Mouse (Mus musculus) heart, postnatal 0 days (tissue): ENCODE measurements around the gene Cela3a.

Experiments
- CTCF ChIP-seq: IDR thresholded peaks from 2 replicates; pipeline ENCODE4 v1.5.1; 2016; ENCODE audit warnings: antibody characterized with exemption, control low read depth, low read depth
- EP300 ChIP-seq: IDR thresholded peaks from 2 replicates; pipeline ENCODE4 v1.6.1; 2016; ENCODE audit warnings: antibody characterized with exemption, low read depth

GRCm38 (mm10) chr4:137393378-137394135 is 16.0 kb downstream of the Cela3a start:
- TF ChIP-seq CTCF (no peak), EP300 (no peak)
